Mouse (Mus musculus): ENCODE results near the gene Sprr2b.
"Not testable (repeated sequence)": the region's sequence is repeated elsewhere in the genome, so short reads cannot be mapped to it uniquely, and the experiment has no call there.

The Sprr2b gene

GRCm38 (mm10) chr3:92316320-92316719 lies at the start of gene Sprr2b:
Gene Sprr2b (plus strand): TSS chr3:92316620.
- DNase-seq (ENCODE audit: low spot score in 2 of 2), result no peak

- not testable (repeated sequence) for DNase-seq (ENCODE audit: low spot score in 2 of 2)
Measured at GRCm38 (mm10) chr3:92271414-92271985, 44.9 kb upstream of the Sprr2b start.

GRCm38 (mm10) chr3:92273504-92273903 lies 42.9 kb upstream of the Sprr2b start:
- DNase-seq (ENCODE audit: low spot score in 2 of 2), result not testable (repeated sequence)

DNA sequence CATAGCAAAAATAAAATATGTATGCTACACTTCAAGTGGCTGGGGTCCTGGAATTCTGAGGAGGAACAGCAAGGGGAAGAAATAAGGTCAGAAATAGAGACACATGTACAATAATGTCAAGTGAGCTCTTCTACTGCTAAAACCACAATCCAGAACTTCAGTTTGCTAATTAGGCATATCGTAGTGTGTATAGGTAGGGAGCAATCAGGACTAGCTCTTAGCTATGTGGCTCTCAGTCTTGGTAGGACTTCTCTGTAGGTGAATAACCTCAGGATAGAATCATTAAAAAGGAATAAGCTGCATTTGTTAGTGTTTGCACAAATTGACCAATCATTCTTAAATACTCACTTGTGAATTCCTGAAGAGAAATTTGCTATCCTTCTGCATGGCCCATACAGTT lies 42.4 kb upstream of the Sprr2b start:
- DNase-seq (ENCODE audit: low spot score in 2 of 2), result not testable (repeated sequence)

GRCm38 (mm10) chr3:92279663-92280062 lies 36.8 kb upstream of the Sprr2b start:
- not testable (repeated sequence) for DNase-seq (ENCODE audit: low spot score in 2 of 2)

GRCm38 (mm10) chr3:92280963-92281606 lies 35.3 kb upstream of the Sprr2b start:
- not testable (repeated sequence) for DNase-seq (ENCODE audit: low spot score in 2 of 2)

DNA sequence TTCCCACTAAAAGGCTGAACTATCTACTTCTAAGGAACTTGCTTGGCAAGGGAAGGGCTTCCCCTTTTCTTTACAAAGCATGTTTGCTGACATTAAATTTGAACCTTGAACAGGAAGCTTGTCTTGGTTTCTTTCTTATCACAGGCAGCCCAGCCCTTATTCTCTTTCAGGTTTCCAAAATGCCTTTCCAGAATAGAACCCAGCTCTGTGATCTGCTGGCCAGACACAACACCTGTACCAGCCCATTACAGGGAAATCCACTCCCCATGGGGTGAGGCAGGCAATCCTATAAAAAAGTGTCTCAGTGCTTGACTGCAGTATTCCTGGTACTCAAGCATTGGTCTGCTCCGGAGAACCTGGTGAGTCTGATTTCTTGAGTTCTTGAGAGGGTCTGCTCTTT lies 31.3 kb upstream of the Sprr2b start, which contains the start of gene Sprr2a3:
TSS of gene Sprr2a3 (plus strand) at position 317 of the 400 bp plus-strand sequence.
- DNase-seq (ENCODE audit: low spot score in 2 of 2), result not testable (repeated sequence)

DNA sequence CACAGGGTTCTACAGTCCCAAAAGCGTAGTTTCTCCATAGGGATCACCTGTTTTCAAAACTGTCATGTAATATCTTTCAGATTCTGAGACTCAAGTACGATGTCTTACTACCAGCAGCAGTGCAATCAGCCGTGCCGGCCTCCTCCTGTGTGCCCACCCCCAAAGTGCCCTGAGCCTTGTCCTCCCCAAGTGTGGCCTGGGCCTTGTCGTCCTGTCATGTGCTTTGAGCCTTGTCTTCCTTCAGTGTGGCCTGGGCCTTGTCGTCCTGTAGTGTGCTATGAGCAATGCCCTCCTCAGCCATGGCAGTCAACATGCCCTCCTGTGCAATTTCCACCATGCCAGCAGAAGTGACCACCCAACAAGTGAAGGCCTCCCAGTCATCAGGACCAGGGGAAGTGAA lies 27.9 kb upstream of the Sprr2b start:
- DNase-seq (ENCODE audit: low spot score in 2 of 2), result not testable (repeated sequence)

- DNase-seq (ENCODE audit: low spot score in 2 of 2), result no peak
Measured at GRCm38 (mm10) chr3:92307406-92307805, 9.0 kb upstream of the Sprr2b start.

DNA sequence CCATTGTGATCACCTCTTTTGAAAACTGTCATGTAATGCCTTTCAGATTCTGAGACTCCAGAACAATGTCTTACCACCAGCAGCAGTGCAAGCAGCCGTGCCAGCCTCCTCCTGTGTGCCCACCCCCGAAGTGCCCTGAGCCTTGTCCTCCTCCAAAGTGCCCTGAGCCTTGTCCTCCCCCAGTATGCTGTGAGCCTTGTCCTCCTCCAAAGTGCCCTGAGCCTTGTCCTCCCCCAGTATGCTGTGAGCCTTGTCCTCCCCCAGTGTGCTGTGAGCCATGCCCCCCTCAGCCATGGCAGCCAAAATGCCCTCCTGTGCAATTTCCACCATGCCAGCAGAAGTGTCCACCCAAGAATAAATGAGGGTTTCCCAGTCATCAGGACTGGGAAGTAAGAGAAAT lies 964 bp downstream of the Sprr2b start:
- no peak for DNase-seq (ENCODE audit: low spot score in 2 of 2)

GRCm38 (mm10) chr3:92336278-92336677 lies 19.9 kb downstream of the Sprr2b start:
- DNase-seq (ENCODE audit: low spot score in 2 of 2), result no peak

DNA sequence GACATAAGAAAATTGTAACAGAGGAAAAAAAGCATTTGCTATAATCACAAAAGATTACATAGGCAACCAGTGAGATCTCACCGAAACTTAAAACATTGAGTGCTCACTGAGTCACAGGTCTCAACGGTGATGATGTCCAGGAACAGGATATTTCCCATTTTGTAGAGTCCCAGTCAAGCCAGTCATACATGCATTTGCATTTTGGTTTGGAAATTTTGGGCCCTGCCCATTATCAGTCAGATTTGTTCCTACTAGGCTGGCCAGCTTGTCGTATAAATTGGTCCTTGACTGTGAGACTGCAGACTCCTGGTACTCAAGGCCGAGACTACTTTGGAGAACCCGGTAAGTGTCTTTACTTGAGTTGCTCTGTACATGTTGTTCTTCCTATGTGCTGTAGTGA lies 22.4 kb downstream of the Sprr2b start, which contains the start of gene Sprr2d:
TSS of gene Sprr2d (plus strand) at position 301 of the 400 bp plus-strand sequence.
- no peak for DNase-seq (ENCODE audit: low spot score in 2 of 2)

- DNase-seq (ENCODE audit: low spot score in 2 of 2), result no peak
Measured at GRCm38 (mm10) chr3:92351843-92352242, 35.4 kb downstream of the Sprr2b start, which contains the start of gene Sprr2e. Gene Sprr2e (plus strand): TSS chr3:92352143.

DNA sequence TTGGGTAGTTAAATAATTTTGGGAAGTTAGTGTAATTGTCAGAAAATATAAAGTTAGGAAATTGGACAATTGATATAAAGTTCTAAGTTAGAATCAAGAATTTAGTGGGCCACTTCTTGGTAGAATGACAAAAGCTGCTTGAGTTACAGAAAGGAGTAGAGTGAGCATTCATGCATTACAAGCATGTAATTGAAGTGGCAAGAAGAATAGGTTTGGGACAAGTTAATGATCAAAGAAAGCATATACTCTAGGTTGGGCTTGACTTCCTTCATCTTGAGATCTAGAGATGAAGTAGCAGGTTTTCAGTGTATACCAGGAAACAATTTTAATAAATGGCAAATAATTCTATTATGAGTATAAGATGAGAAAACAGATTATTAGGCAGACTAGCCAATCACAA lies 45.2 kb downstream of the Sprr2b start:
- DNase-seq (ENCODE audit: low spot score in 2 of 2), result no peak

GRCm38 (mm10) chr3:92364887-92365286 lies 48.5 kb downstream of the Sprr2b start, which contains the start of gene Sprr2f:
Gene Sprr2f (plus strand): TSS chr3:92365187.
- DNase-seq (ENCODE audit: low spot score in 2 of 2), result no peak

Data from frontal cortex, postnatal 25 days (tissue).